Mouse (Mus musculus) liver, adult 2 months (tissue): ENCODE data around the gene Gm3594.
"Not testable (repeated sequence)": the region's sequence is repeated elsewhere in the genome, so short reads cannot be mapped to it uniquely, and the experiment has no call there.

Source experiments
- CTCF ChIP-seq: fragments of 200-500 bp; IDR thresholded peaks from 2 replicates; pipeline ENCODE4 v1.5.1; 2011; ENCODE audit warnings: low read depth, low read length, control low read depth
- POLR2A ChIP-seq: fragments of 200-500 bp; IDR thresholded peaks from 2 replicates; pipeline ENCODE4 v1.6.1; 2011; ENCODE audit warnings: low read length, control low read depth; ENCODE audit not compliant: insufficient read depth; ENCODE audit errors: extremely low read depth

- TF ChIP-seq CTCF, POLR2A: not testable (repeated sequence)
These were observed 41.1 kb upstream of the Gm3594 start for GRCm38 (mm10) chr14:6485541-6485940.
